Mouse (Mus musculus) megakaryocyte, embryonic 14.5 days (primary cell): Measurements from ENCODE around the gene Syna. TPM values are rescaled to one million over a fixed set of nuclear protein-coding genes. Genes with fewer than 3 reads are reported as not detected.

Experiments used
- H3K27me3 ChIP-seq: replicated peaks from 2 replicates; pipeline ENCODE3; 2012; ENCODE audit warnings: inconsistent platforms
- H3K36me3 ChIP-seq: replicated peaks from 2 replicates; pipeline ENCODE3; 2012; ENCODE audit warnings: low read length, inconsistent platforms, mixed read lengths
- H3K4me1 ChIP-seq: 2 replicates; pipeline ENCODE4 v1.6.1; 2012; ENCODE audit warnings: inconsistent platforms
- H3K4me3 ChIP-seq: replicated peaks from 2 replicates; pipeline ENCODE3; 2012; ENCODE audit warnings: moderate library complexity, mild to moderate bottlenecking, inconsistent platforms
- H3K9me3 ChIP-seq: 2 replicates; pipeline ENCODE4 v1.6.1; 2012; ENCODE audit warnings: inconsistent platforms
- FLI1 ChIP-seq: IDR thresholded peaks from 2 replicates; pipeline ENCODE4 v1.6.1; 2012; ENCODE audit warnings: low read length, inconsistent platforms, mixed read lengths
- GATA1 ChIP-seq: IDR thresholded peaks from 3 replicates; pipeline ENCODE4 v1.6.1; 2012; ENCODE audit warnings: mixed read lengths, low read length, inconsistent platforms, borderline replicate concordance
- polyA plus RNA-seq: library from polyadenylated mRNA; stranded (reverse); fragments of >175 nt; gene quantifications from 2 replicates; pipeline ENCODE4 v1.2.3, GENCODE M21; 2012; ENCODE audit warnings: low replicate concordance; ENCODE audit not compliant: insufficient read depth

Syna gene
- polyA plus RNA-seq, 1 experiment = not detected

DNA sequence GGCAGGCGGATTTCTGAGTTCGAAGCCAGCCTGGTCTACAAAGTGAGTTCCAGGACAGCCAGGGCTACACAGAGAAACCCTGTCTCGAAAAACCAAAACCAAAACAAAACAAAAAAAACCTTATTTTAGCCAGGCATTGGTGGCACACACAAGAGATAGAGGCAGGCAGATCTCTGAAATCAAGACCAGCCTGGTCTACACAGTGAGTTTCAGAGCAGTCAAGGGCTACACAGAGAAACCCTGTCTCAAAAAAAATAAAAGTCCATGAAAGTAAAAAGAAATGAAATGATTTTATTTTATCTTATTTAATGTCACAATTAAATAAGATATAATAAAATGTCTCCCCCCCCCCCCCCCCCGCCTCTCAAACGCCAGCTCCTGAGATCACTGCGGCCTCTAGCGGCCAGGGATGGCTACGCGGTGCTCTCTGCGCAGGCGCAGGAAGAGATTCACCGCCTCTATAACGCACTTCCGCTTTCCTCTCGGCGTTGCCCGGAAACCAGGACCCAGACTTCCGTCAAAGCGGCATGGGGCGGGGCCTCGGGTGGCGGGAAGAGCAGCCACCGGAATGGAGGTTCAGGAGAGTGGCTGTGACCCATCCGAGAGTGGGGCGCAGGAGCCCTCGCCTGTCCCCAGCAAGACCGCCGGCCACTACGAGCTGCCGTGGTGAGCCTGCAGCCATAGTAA lies 22.4 kb upstream of the Syna start:
- H3K4me3 ChIP-seq = peak overlapping the region; percentile 99
- peaks cover 54% of the 10 kb centered on the region for H3K4me1 ChIP-seq
- TF ChIP-seq GATA1 = no peak
- peak; percentile 89; the same call in 1 of the 2 replicates for TF ChIP-seq FLI1
- H3K36me3 ChIP-seq = peaks cover 23% of the 10 kb centered on the region
- no peaks in the 10 kb centered on the region for H3K9me3 ChIP-seq
- H3K27me3 ChIP-seq = no peaks in the 10 kb centered on the region

GRCm38 (mm10) chr5:134581146-134581545 lies 21.2 kb upstream of the Syna start, which contains the start of gene Rfc2:
TSS of gene Rfc2 (plus strand) at chr5:134581366.
- no peak for TF ChIP-seq FLI1
- TF ChIP-seq GATA1 = no peak
- Histone ChIP-seq H3K36me3 (peaks cover 12% of the 10 kb centered on the region), H3K4me3 (peak within 1 kb of the TSS; percentile 65), H3K4me1 (peaks cover 43% of the 10 kb centered on the region), H3K27me3 (no peaks in the 10 kb centered on the region), H3K9me3 (no peaks in the 10 kb centered on the region)

DNA sequence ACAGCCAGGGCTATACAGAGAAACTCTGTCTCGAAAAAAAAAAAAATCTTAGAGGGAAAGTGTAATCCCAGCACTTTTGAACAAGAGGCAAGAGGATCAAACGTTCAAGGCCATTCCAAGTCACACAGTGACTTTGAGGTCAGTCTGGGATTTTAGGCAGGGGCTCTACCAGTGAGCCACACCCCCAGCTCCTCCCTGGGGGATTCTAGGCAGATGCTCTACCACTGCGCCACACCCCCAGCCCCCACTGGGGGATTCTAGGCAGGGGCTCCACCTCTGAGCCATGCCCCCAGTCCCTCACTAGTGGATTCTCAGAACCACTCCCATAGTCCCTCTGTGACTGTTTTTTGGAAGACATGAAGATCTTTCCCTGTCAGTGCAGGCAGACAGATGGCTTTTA lies 19.2 kb upstream of the Syna start:
- Histone ChIP-seq H3K27me3 (no peaks in the 10 kb centered on the region), H3K36me3 (no peaks in the 10 kb centered on the region), H3K4me1 (peaks cover 23% of the 10 kb centered on the region), H3K9me3 (no peaks in the 10 kb centered on the region), H3K4me3 (no peak overlapping the region)
- TF ChIP-seq FLI1 = no peak
- no peak for TF ChIP-seq GATA1

GRCm38 (mm10) chr5:134577534-134577933 lies 17.6 kb upstream of the Syna start:
- Histone ChIP-seq H3K4me1 (peaks cover 19% of the 10 kb centered on the region), H3K9me3 (no peaks in the 10 kb centered on the region), H3K36me3 (no peaks in the 10 kb centered on the region), H3K27me3 (no peaks in the 10 kb centered on the region), H3K4me3 (no peak overlapping the region)
- no peak for TF ChIP-seq FLI1
- TF ChIP-seq GATA1 = no peak

GRCm38 (mm10) chr5:134576517-134577220 lies 16.7 kb upstream of the Syna start:
- TF ChIP-seq GATA1 (no peak), FLI1 (no peak)
- Histone ChIP-seq H3K4me1 (peaks cover 27% of the 10 kb centered on the region), H3K4me3 (no peak overlapping the region), H3K27me3 (no peaks in the 10 kb centered on the region), H3K9me3 (no peaks in the 10 kb centered on the region), H3K36me3 (no peaks in the 10 kb centered on the region)

GRCm38 (mm10) chr5:134575833-134576232 lies 15.9 kb upstream of the Syna start:
- H3K9me3 ChIP-seq = peaks cover 1% of the 10 kb centered on the region; the same call in 1 of the 2 replicates
- no peak overlapping the region for H3K4me3 ChIP-seq
- TF ChIP-seq FLI1 (no peak), GATA1 (no peak)
- peaks cover 25% of the 10 kb centered on the region for H3K4me1 ChIP-seq
- H3K36me3 ChIP-seq = no peaks in the 10 kb centered on the region
- H3K27me3 ChIP-seq = no peaks in the 10 kb centered on the region

GRCm38 (mm10) chr5:134572508-134573214 lies 12.7 kb upstream of the Syna start:
- peaks cover 39% of the 10 kb centered on the region for H3K4me1 ChIP-seq
- peak overlapping the region; percentile 90 for H3K4me3 ChIP-seq
- no peak for TF ChIP-seq GATA1
- TF ChIP-seq FLI1 = no peak
- no peaks in the 10 kb centered on the region for H3K27me3 ChIP-seq
- H3K9me3 ChIP-seq = peaks cover 2% of the 10 kb centered on the region; the same call in 1 of the 2 replicates
- H3K36me3 ChIP-seq = no peaks in the 10 kb centered on the region

GRCm38 (mm10) chr5:134571730-134572507 lies 11.9 kb upstream of the Syna start:
- Histone ChIP-seq H3K36me3 (no peaks in the 10 kb centered on the region), H3K4me3 (peak overlapping the region; percentile 90), H3K27me3 (no peaks in the 10 kb centered on the region), H3K4me1 (peaks cover 39% of the 10 kb centered on the region), H3K9me3 (peaks cover 2% of the 10 kb centered on the region; the same call in 1 of the 2 replicates)
- no peak for TF ChIP-seq GATA1
- TF ChIP-seq FLI1 = no peak

- H3K27me3 ChIP-seq = no peaks in the 10 kb centered on the region
- H3K9me3 ChIP-seq = peaks cover 2% of the 10 kb centered on the region; the same call in 1 of the 2 replicates
- H3K4me3 ChIP-seq = no peak overlapping the region
- H3K36me3 ChIP-seq = no peaks in the 10 kb centered on the region
- peaks cover 39% of the 10 kb centered on the region for H3K4me1 ChIP-seq
- TF ChIP-seq FLI1 (no peak), GATA1 (no peak)
Measured at GRCm38 (mm10) chr5:134568964-134569491, 9.1 kb upstream of the Syna start.
